Mouse (Mus musculus) CH12.LX (cell line): ENCODE data around the gene R3hdm2. TPM values are rescaled to one million over a fixed set of nuclear protein-coding genes. Genes with fewer than 3 reads are reported as not detected.
A peak's percentile ranks its signal among the peaks of the same experiment; 100 is the strongest.

Experiments
- DNase-seq: peaks from one replicate; pipeline ENCODE4 v3.0.0-alpha.2; 2013; ENCODE audit errors: extremely low read depth
- H3K27ac ChIP-seq: 2 replicates; pipeline ENCODE4 v1.5.1; 2012; ENCODE audit warnings: low read depth, mild to moderate bottlenecking, control low read depth, moderate library complexity; ENCODE audit not compliant: insufficient read depth
- H3K27me3 ChIP-seq: replicated peaks from 2 replicates; pipeline ENCODE3; 2012; ENCODE audit warnings: inconsistent platforms
- H3K36me3 ChIP-seq, 2 experiments: replicated peaks in 1 of 2; 2 replicates each; pipeline versions ENCODE3 to v1.6.1; 2012; ENCODE audit warnings: inconsistent platforms in 1 of 2, low read length in 1 of 2, mild to moderate bottlenecking in 1 of 2, mixed read lengths in 1 of 2, moderate library complexity in 1 of 2; ENCODE audit not compliant: control insufficient read depth in 1 of 2, insufficient read depth in 1 of 2
- H3K4me1 ChIP-seq, 2 experiments: 2 replicates each; pipeline ENCODE4 v1.6.1; 2012; ENCODE audit warnings: inconsistent platforms in 1 of 2, moderate library complexity in 1 of 2; ENCODE audit not compliant: insufficient read depth in 2 of 2, control insufficient read depth in 1 of 2
- H3K4me2 ChIP-seq: 2 replicates; pipeline ENCODE4 v1.6.1; 2012; ENCODE audit warnings: low read depth, mild to moderate bottlenecking, control low read depth; ENCODE audit not compliant: poor library complexity, insufficient read depth, severe bottlenecking
- H3K4me3 ChIP-seq, 3 experiments: fragments of 150-350 bp in 1 of 3; sonication (generic) in 1 of 3; replicated peaks in 1 of 3; 2 replicates each; pipeline versions ENCODE3 to v1.5.1; 2011 to 2012; ENCODE audit warnings: low read depth in 2 of 3, low read length in 2 of 3, mild to moderate bottlenecking in 2 of 3, moderate library complexity in 2 of 3, control low read depth in 1 of 3, improper control_type of control experiment in 1 of 3, inconsistent platforms in 1 of 3, mixed read lengths in 1 of 3; ENCODE audit not compliant: poor library complexity in 1 of 3
- H3K79me2 ChIP-seq: replicated peaks from 2 replicates; pipeline ENCODE4 v1.6.1; 2012; ENCODE audit warnings: mild to moderate bottlenecking, moderate library complexity; ENCODE audit not compliant: control insufficient read depth, poor library complexity, insufficient read depth, severe bottlenecking; ENCODE audit errors: extremely low read depth
- H3K9ac ChIP-seq: 2 replicates; pipeline ENCODE4 v1.6.1; 2012; ENCODE audit warnings: low read depth, mild to moderate bottlenecking, control low read depth, moderate library complexity; ENCODE audit not compliant: insufficient read depth
- H3K9me3 ChIP-seq: replicated peaks from 2 replicates; pipeline ENCODE3; 2012; ENCODE audit warnings: low read length, inconsistent platforms, mixed read lengths
- BHLHE40 ChIP-seq: IDR thresholded peaks from 2 replicates; pipeline ENCODE4 v1.6.1; 2011; ENCODE audit warnings: mild to moderate bottlenecking, low read depth, low read length, improper control_type of control experiment
- CHD1 ChIP-seq: IDR thresholded peaks from 2 replicates; pipeline ENCODE4 v1.6.1; 2012; ENCODE audit warnings: low read depth, low read length, improper control_type of control experiment, inconsistent platforms
- CHD2 ChIP-seq: IDR thresholded peaks from 2 replicates; pipeline ENCODE4 v1.6.1; 2011; ENCODE audit warnings: low read length, improper control_type of control experiment
- CTCF ChIP-seq, 2 experiments: IDR thresholded peaks in 1 of 2; conservative IDR thresholded peaks in 1 of 2; 2 replicates each; pipeline ENCODE4 v1.5.1; 2011 to 2012; ENCODE audit warnings: low read depth in 2 of 2, low read length in 2 of 2, improper control_type of control experiment in 1 of 2, inconsistent platforms in 1 of 2, mild to moderate bottlenecking in 1 of 2, moderate library complexity in 1 of 2
- E2F4 ChIP-seq: IDR thresholded peaks from 2 replicates; pipeline ENCODE4 v1.6.1; 2011; ENCODE audit warnings: low read depth, low read length, improper control_type of control experiment; ENCODE audit not compliant: insufficient replicate concordance
- ELF1 ChIP-seq: IDR thresholded peaks from 2 replicates; pipeline ENCODE4 v1.6.1; 2014; ENCODE audit warnings: low read depth, mild to moderate bottlenecking, inconsistent platforms, low read length, improper control_type of control experiment
- EP300 ChIP-seq: IDR thresholded peaks from 2 replicates; pipeline ENCODE4 v1.6.1; 2011; ENCODE audit warnings: low read length, improper control_type of control experiment
- ETS1 ChIP-seq: conservative IDR thresholded peaks from 2 replicates; pipeline ENCODE4 v1.6.1; 2012; ENCODE audit warnings: low read depth, mild to moderate bottlenecking, inconsistent platforms, low read length, improper control_type of control experiment, moderate library complexity
- GABPA ChIP-seq: IDR thresholded peaks from 2 replicates; pipeline ENCODE4 v1.6.1; 2012; ENCODE audit warnings: low read depth, low read length, improper control_type of control experiment, inconsistent platforms; ENCODE audit not compliant: insufficient replicate concordance
- HCFC1 ChIP-seq: IDR thresholded peaks from 2 replicates; pipeline ENCODE4 v1.6.1; 2012; ENCODE audit warnings: low read depth, mild to moderate bottlenecking, inconsistent platforms, low read length, improper control_type of control experiment
- IRF4 ChIP-seq: IDR thresholded peaks from 2 replicates; pipeline ENCODE4 v1.6.1; 2014; ENCODE audit warnings: low read depth, mild to moderate bottlenecking, inconsistent platforms, low read length, improper control_type of control experiment
- JUN ChIP-seq: IDR thresholded peaks from 2 replicates; pipeline ENCODE4 v1.6.1; 2011; ENCODE audit warnings: low read depth, mild to moderate bottlenecking, low read length, improper control_type of control experiment, moderate library complexity; ENCODE audit not compliant: insufficient read depth
- JUND ChIP-seq: conservative IDR thresholded peaks from 2 replicates; pipeline ENCODE4 v1.6.1; 2011; ENCODE audit warnings: low read depth, low read length, improper control_type of control experiment
- KAT2A ChIP-seq: IDR thresholded peaks from 2 replicates; pipeline ENCODE4 v1.6.1; 2012; ENCODE audit warnings: low read length, improper control_type of control experiment, inconsistent platforms; ENCODE audit not compliant: insufficient replicate concordance
- MAFK ChIP-seq: IDR thresholded peaks from 2 replicates; pipeline ENCODE4 v1.6.1; 2011; ENCODE audit warnings: low read length, improper control_type of control experiment; ENCODE audit not compliant: insufficient replicate concordance
- MAX ChIP-seq: IDR thresholded peaks from 2 replicates; pipeline ENCODE4 v1.6.1; 2011; ENCODE audit warnings: low read length, improper control_type of control experiment
- MAZ ChIP-seq: IDR thresholded peaks from 2 replicates; pipeline ENCODE4 v1.6.1; 2012; ENCODE audit warnings: low read depth, mild to moderate bottlenecking, inconsistent platforms, low read length, improper control_type of control experiment, moderate library complexity
- MEF2A ChIP-seq: IDR thresholded peaks from 2 replicates; pipeline ENCODE4 v1.6.1; 2014; ENCODE audit warnings: low read depth, mild to moderate bottlenecking, inconsistent platforms, low read length, improper control_type of control experiment, borderline replicate concordance
- MXI1 ChIP-seq: IDR thresholded peaks from 2 replicates; pipeline ENCODE4 v1.6.1; 2011; ENCODE audit warnings: mild to moderate bottlenecking, low read depth, low read length, improper control_type of control experiment
- MYC ChIP-seq: IDR thresholded peaks from 2 replicates; pipeline ENCODE4 v1.6.1; 2011; ENCODE audit warnings: low read depth, mild to moderate bottlenecking, improper control_type of control experiment, low read length
- NELFE ChIP-seq: IDR thresholded peaks from 2 replicates; pipeline ENCODE4 v1.6.1; 2011; ENCODE audit warnings: low read depth, low read length, improper control_type of control experiment
- NRF1 ChIP-seq: IDR thresholded peaks from 2 replicates; pipeline ENCODE4 v1.6.1; 2014; ENCODE audit warnings: low read depth, mild to moderate bottlenecking, inconsistent platforms, low read length, improper control_type of control experiment, moderate library complexity
- PAX5 ChIP-seq: IDR thresholded peaks from 2 replicates; pipeline ENCODE4 v1.6.1; 2012; ENCODE audit warnings: low read length, inconsistent platforms, mixed read lengths
- POLR2A ChIP-seq: IDR thresholded peaks from 2 replicates; pipeline ENCODE4 v1.6.1; 2011; ENCODE audit warnings: low read depth, mild to moderate bottlenecking, improper control_type of control experiment, low read length
- POLR2AphosphoS2 ChIP-seq: IDR thresholded peaks from 2 replicates; pipeline ENCODE4 v1.6.1; 2011; ENCODE audit warnings: low read depth, low read length, improper control_type of control experiment
- RAD21 ChIP-seq: IDR thresholded peaks from 2 replicates; pipeline ENCODE4 v1.6.1; 2011; ENCODE audit warnings: low read depth, mild to moderate bottlenecking, low read length, improper control_type of control experiment, moderate library complexity
- RCOR1 ChIP-seq: conservative IDR thresholded peaks from 2 replicates; pipeline ENCODE4 v1.6.1; 2012; ENCODE audit warnings: low read depth, mild to moderate bottlenecking, inconsistent platforms, low read length, improper control_type of control experiment
- SIN3A ChIP-seq: IDR thresholded peaks from 2 replicates; pipeline ENCODE4 v1.6.1; 2012; ENCODE audit warnings: low read length, improper control_type of control experiment, inconsistent platforms
- SMC3 ChIP-seq: IDR thresholded peaks from 2 replicates; pipeline ENCODE4 v1.6.1; 2011; ENCODE audit warnings: low read depth, low read length, improper control_type of control experiment
- TBP ChIP-seq: conservative IDR thresholded peaks from 2 replicates; pipeline ENCODE4 v1.6.1; 2011; ENCODE audit warnings: low read depth, low read length, improper control_type of control experiment
- TCF12 ChIP-seq: IDR thresholded peaks from 2 replicates; pipeline ENCODE4 v1.6.1; 2014; ENCODE audit warnings: low read depth, mild to moderate bottlenecking, inconsistent platforms, low read length, improper control_type of control experiment
- UBTF ChIP-seq: IDR thresholded peaks from 2 replicates; pipeline ENCODE4 v1.6.1; 2012; ENCODE audit warnings: low read depth, mild to moderate bottlenecking, inconsistent platforms, low read length, improper control_type of control experiment, moderate library complexity
- USF1 ChIP-seq: IDR thresholded peaks from 2 replicates; pipeline ENCODE4 v1.6.1; 2014; ENCODE audit warnings: low read depth, mild to moderate bottlenecking, inconsistent platforms, low read length, improper control_type of control experiment
- USF2 ChIP-seq: conservative IDR thresholded peaks from 2 replicates; pipeline ENCODE4 v1.6.1; 2011; ENCODE audit warnings: low read depth, low read length, improper control_type of control experiment
- ZC3H11A ChIP-seq: IDR thresholded peaks from 2 replicates; pipeline ENCODE4 v1.6.1; 2012; ENCODE audit warnings: low read depth, mild to moderate bottlenecking, inconsistent platforms, low read length, improper control_type of control experiment
- ZKSCAN1 ChIP-seq: IDR thresholded peaks from 2 replicates; pipeline ENCODE4 v1.6.1; 2012; ENCODE audit warnings: low read depth, inconsistent platforms, low read length, improper control_type of control experiment, borderline replicate concordance
- ZMIZ1 ChIP-seq: IDR thresholded peaks from 2 replicates; pipeline ENCODE4 v1.6.1; 2012; ENCODE audit warnings: low read depth, mild to moderate bottlenecking, inconsistent platforms, low read length, improper control_type of control experiment
- ZNF384 ChIP-seq: IDR thresholded peaks from 2 replicates; pipeline ENCODE4 v1.6.1; 2012; ENCODE audit warnings: low read depth, low read length, improper control_type of control experiment, inconsistent platforms
- dilution Hi-C: fragments of 300-500 bp; cut with MboI; formaldehyde crosslinking; loops from 2 replicates; pipeline ENCODE4 v1.14.3; 2020; ENCODE audit warnings: low sequenced_read_pairs; ENCODE audit not compliant: extremely low pct_unique_long_range_greater_than_20kb, extremely low pct_ligation_motif_present
- in situ Hi-C: fragments of 300-500 bp; cut with MboI; formaldehyde crosslinking; loops from 3 replicates; pipeline ENCODE4 v1.14.3; 2019; ENCODE audit warnings: low sequenced_read_pairs, low pct_ligation_motif_present, low pct_unique_long_range_greater_than_20kb, mixed read lengths
- polyA plus RNA-seq: library from polyadenylated mRNA; unstranded; fragments of >175 nt; gene quantifications from 2 replicates; pipeline ENCODE4 v1.2.1, GENCODE M21; 2012; ENCODE audit warnings: low read depth; ENCODE audit not compliant: insufficient read length
- total RNA-seq, 2 experiments: library from RNA; depleted of rRNA; stranded (reverse); fragments of 300-350 nt in 1 of 2; fragments of >200 nt in 1 of 2; gene quantifications; 2 replicates each; pipeline ENCODE4 v1.2.3; 2012 to 2014

The R3hdm2 gene
- total and polyA plus RNA-seq, 3 experiments, result 7.0 to 23.6 (median 8.7) TPM

DNA sequence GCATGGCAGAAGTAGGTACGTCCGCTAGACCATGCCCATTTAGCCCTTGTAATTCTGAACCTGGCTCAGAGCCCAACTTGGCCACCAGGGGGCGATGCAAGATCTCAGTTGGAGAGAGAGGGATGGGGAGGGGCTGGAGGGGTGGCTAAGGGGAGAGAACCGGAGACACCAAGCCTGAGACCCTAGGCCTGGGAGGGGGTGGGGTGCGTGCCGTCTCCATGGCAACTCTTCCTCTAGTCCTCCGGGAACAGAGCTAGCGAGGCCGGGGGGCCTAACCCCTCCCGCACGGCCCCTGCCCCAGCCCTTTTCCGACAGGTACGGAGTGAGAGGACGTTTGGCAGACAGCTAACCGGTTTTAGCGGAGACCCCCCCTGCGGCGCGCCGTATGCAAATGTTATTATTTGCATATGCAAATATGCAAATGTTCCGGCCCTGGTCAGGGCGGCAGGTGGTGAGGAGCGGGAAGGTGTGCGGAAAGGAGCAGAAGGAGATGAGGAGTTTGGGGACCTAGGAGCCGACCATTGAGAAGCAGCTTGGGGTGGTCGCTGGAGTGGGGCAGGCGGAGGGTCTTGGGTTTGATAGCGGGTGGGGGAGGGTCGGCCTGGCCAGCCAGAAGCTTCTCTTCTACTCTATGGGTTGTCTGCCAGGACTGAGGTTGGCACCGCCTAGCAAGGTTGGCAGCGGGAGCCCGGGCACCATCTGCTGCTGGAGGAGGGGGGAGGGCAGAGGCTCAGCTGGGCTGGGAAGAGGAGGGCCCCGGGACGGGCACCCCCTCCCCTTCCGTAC, 129.1 kb downstream of the R3hdm2 start:
- DNase-seq, result peak; percentile 97
- dilution Hi-C loops (no loop called here), in situ Hi-C loops (loop anchor here (5.0 kb wide), 1 partner anchor 33 kb away; no protein-coding TSS in a partner anchor)
- Histone ChIP-seq H3K27me3 (peaks cover 17% of the 10 kb centered on the region), H3K27ac (peak overlapping the region; percentile 29; the same call in 1 of the 2 replicates), H3K36me3 (peaks cover 0 to 5% of the 10 kb centered on the region in 2 experiments), H3K9ac (peak overlapping the region; percentile 8; the same call in 1 of the 2 replicates), H3K4me1 (peaks cover 24 to 45% of the 10 kb centered on the region in 2 experiments), H3K79me2 (no peaks in the 10 kb centered on the region), H3K4me2 (peak overlapping the region; percentile 70), H3K4me3 (peak overlapping the region; percentile 37 to 45 (median 45)), H3K9me3 (no peaks in the 10 kb centered on the region)
- TF ChIP-seq MEF2A (no peak), NELFE (no peak), RAD21 (peak; percentile 83), ZKSCAN1 (no peak), GABPA (no peak), JUND (no peak), BHLHE40 (peak; percentile 58), MXI1 (no peak; the same call in none of the 2 replicates), MAFK (no peak), HCFC1 (peak; percentile 23; the same call in 1 of the 2 replicates), UBTF (no peak), MAZ (peak; percentile 99), ETS1 (peak; percentile 75), CHD1 (no peak), MYC (no peak), EP300 (no peak), KAT2A (no peak), SIN3A (peak; percentile 74; the same call in 1 of the 2 replicates), SMC3 (peak; percentile 83), NRF1 (no peak), ZMIZ1 (no peak), POLR2AphosphoS2 (no peak), RCOR1 (0 out of 2 replicates have a peak, but pooled peaks have one; percentile 26), TCF12 (peak; percentile 82; the same call in 1 of the 2 replicates), ELF1 (no peak), ZNF384 (no peak), USF1 (no peak), IRF4 (peak; percentile 62; the same call in 1 of the 2 replicates), E2F4 (0 out of 2 replicates have a peak, but pooled peaks have one; percentile 8), MAX (no peak), USF2 (no peak), ZC3H11A (peak; percentile 39; the same call in 1 of the 2 replicates), CTCF (conservative IDR thresholded peaks at IDR 0.05 in 1 of 2, IDR thresholded peaks at IDR 0.05 in 1 of 2; ENCODE audit: low read depth in 2 of 2, low read length in 2 of 2) (peak; percentile 52 to 97; a peak in 3 of 4 replicates), JUN (no peak), CHD2 (peak; percentile 61; the same call in 1 of the 2 replicates), POLR2A (peak; percentile 62; the same call in 1 of the 2 replicates), PAX5 (no peak), TBP (no peak)
